In the genomic region with DNA sequence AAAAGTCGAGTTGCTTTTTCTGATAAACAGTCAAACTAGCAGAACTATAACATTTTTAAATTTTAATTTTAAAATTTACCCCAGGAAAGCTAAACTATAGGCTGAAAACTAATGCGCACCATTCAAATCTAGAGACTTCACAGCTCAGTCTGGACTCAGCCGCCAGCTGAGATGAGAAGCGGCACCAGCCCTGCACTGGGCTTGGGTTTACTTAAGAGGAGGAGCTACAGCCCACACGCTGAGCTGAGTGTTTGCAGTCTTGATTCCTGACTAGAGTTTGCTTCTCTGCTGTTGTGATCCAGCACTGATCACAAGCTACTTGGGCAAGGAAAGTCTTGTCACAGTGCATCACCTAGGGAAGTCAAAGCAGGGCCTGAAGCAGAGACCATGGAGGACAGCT, we compare ENCODE assay signal across 29 mouse cellular contexts. TPM values are rescaled to one million over a fixed set of nuclear protein-coding genes. Genes with fewer than 3 reads are reported as not detected.
DNase-seq lines count a peak whose midpoint lies in the region; ATAC-seq and TF ChIP-seq lines count a peak whose summit lies in the region.
"Had no signal": no experiment of that assay in that cellular context is flagged by ENCODE, and none has a peak within 500 bp of the region (broad histone marks: within the 10 kb centered on the region; RNA-seq: fewer than 3 reads in every experiment).

No protein-coding gene starts in this region.

- TF ChIP-seq EP300 in liver, postnatal 0 days (IDR thresholded peaks at IDR 0.05; ENCODE audit: low read depth), result no peak
- TF ChIP-seq EP300 in stomach, postnatal 0 days (optimal IDR thresholded peaks at IDR 0.05), result no peak

- peaks cover 44% of the 10 kb centered on the region for H3K36me3 ChIP-seq in liver, postnatal 0 days (replicated peaks; ENCODE audit: insufficient read depth, low read length)
- peaks cover 22% of the 10 kb centered on the region; the same call in 1 of the 2 replicates for H3K36me3 ChIP-seq in liver, embryonic 11.5 days (ENCODE audit: control insufficient read depth, insufficient read depth, low read length)
- peaks cover 73% of the 10 kb centered on the region for H3K36me3 ChIP-seq in megakaryocyte, embryonic 14.5 days (replicated peaks; ENCODE audit: low read length)
- H3K36me3 ChIP-seq in stomach, postnatal 0 days (ENCODE audit: control insufficient read depth, insufficient read depth, low read length), result peaks cover 17% of the 10 kb centered on the region; the same call in 1 of the 2 replicates

- no peak overlapping the region for H3K4me3 ChIP-seq in liver, postnatal 0 days (ENCODE audit: low read depth, low read length)
- no peak overlapping the region for H3K4me3 ChIP-seq in liver, embryonic 11.5 days (ENCODE audit: low read depth, low read length)
- peak overlapping the region; percentile 65 for H3K4me3 ChIP-seq in megakaryocyte, embryonic 14.5 days (replicated peaks)
- no peak overlapping the region for H3K4me3 ChIP-seq in stomach, postnatal 0 days (ENCODE audit: low read depth, low read length)
- H3K4me3 ChIP-seq: embryonic facial prominence, embryonic 13.5 days; embryonic facial prominence, embryonic 15.5 days; erythroblast, embryonic 14.5 days; forebrain, embryonic 10.5 days; forebrain, embryonic 12.5 days had no signal

- peak overlapping the region; percentile 85 for H3K4me2 ChIP-seq in liver, postnatal 0 days (ENCODE audit: low read depth, low read length)
- no peak overlapping the region for H3K4me2 ChIP-seq in liver, embryonic 11.5 days
- H3K4me2 ChIP-seq in stomach, postnatal 0 days (replicated peaks; ENCODE audit: low read depth), result no peak overlapping the region
- H3K4me2 ChIP-seq: embryonic facial prominence, embryonic 13.5 days; embryonic facial prominence, embryonic 15.5 days; forebrain, embryonic 12.5 days had no signal

- no peak for DNase-seq in liver, postnatal 0 days
- DNase-seq in liver, embryonic 11.5 days (ENCODE audit: low spot score), result no peak
- peak; percentile 58 for DNase-seq in stomach, postnatal 0 days (ENCODE audit: low spot score)
- no peak for DNase-seq in cerebellum, adult 18-20 months
- DNase-seq: adrenal gland, adult 8-10 months; adrenal gland, postnatal 14 days; adrenal gland, postnatal 36 days; B cell, adult 2 months; cerebellum, adult 11 months; cerebellum, adult 8-10 months; cerebellum, adult 9-11 months; cerebellum, postnatal 14 days; cerebellum, postnatal 36 days; embryo, embryonic 11 days had no signal

- no peak for TF ChIP-seq CTCF in liver, postnatal 0 days (IDR thresholded peaks at IDR 0.05; ENCODE audit: low read depth)
- TF ChIP-seq CTCF in stomach, postnatal 0 days (IDR thresholded peaks at IDR 0.05; ENCODE audit: low read depth), result no peak

- peak overlapping the region; percentile 1; the same call in 1 of the 2 replicates for H3K27ac ChIP-seq in liver, postnatal 0 days (ENCODE audit: low read depth)
- H3K27ac ChIP-seq in liver, embryonic 11.5 days (ENCODE audit: low read depth, low read length), result no peak overlapping the region
- no peak overlapping the region; the same call in 1 of the 2 replicates for H3K27ac ChIP-seq in stomach, postnatal 0 days (replicated peaks)
- H3K27ac ChIP-seq: embryonic facial prominence, embryonic 13.5 days; embryonic facial prominence, embryonic 15.5 days; forebrain, embryonic 10.5 days; forebrain, embryonic 12.5 days had no signal

- 69% methylated on average over 5 of the region's 5 CpGs for WGBS in liver, postnatal 0 days (ENCODE audit: insufficient replicate concordance)
- 81% methylated on average over 5 of the region's 5 CpGs for WGBS in liver, embryonic 11.5 days
- WGBS in stomach, postnatal 0 days, result 66% methylated on average over 5 of the region's 5 CpGs

- no peak for ATAC-seq in liver, postnatal 0 days
- ATAC-seq in liver, embryonic 11.5 days (replicated peaks; ENCODE audit: low FRiP score), result no peak
- ATAC-seq in megakaryocyte, adult 5-6 weeks (ENCODE audit: poor library complexity, severe bottlenecking), result no peak
- peak; percentile 56 for ATAC-seq in stomach, postnatal 0 days (ENCODE audit: low FRiP score, low TSS enrichment)
- ATAC-seq: activated CD4-positive, CD25-positive, alpha-beta regulatory T cell, adult 4 months; CD4-positive, CD25-positive, alpha-beta regulatory T cell, adult 4 months; forebrain, embryonic 14.5 days; forebrain, embryonic 16.5 days; Patski had no signal

- H3K4me1 ChIP-seq in liver, postnatal 0 days (ENCODE audit: insufficient read depth), result peaks cover 42% of the 10 kb centered on the region
- peaks cover 13% of the 10 kb centered on the region for H3K4me1 ChIP-seq in liver, embryonic 11.5 days (replicated peaks; ENCODE audit: control insufficient read depth, insufficient read depth, low read length)
- peaks cover 64% of the 10 kb centered on the region for H3K4me1 ChIP-seq in megakaryocyte, embryonic 14.5 days
- H3K4me1 ChIP-seq in stomach, postnatal 0 days (replicated peaks; ENCODE audit: control insufficient read depth, insufficient read depth), result no peaks in the 10 kb centered on the region

- no peak overlapping the region for H3K9ac ChIP-seq in liver, postnatal 0 days (replicated peaks)
- no peak overlapping the region for H3K9ac ChIP-seq in liver, embryonic 11.5 days (ENCODE audit: low read depth, low read length)
- H3K9ac ChIP-seq in stomach, postnatal 0 days (ENCODE audit: low read length), result no peak overlapping the region
- H3K9ac ChIP-seq: embryonic facial prominence, embryonic 13.5 days; embryonic facial prominence, embryonic 15.5 days; forebrain, embryonic 12.5 days had no signal

- no peaks in the 10 kb centered on the region for H3K27me3 ChIP-seq in liver, postnatal 0 days (ENCODE audit: insufficient read depth, low read length)
- no peaks in the 10 kb centered on the region for H3K27me3 ChIP-seq in liver, embryonic 11.5 days (replicated peaks; ENCODE audit: control insufficient read depth, insufficient read depth, low read length)
- no peaks in the 10 kb centered on the region for H3K27me3 ChIP-seq in megakaryocyte, embryonic 14.5 days (replicated peaks)
- no peaks in the 10 kb centered on the region for H3K27me3 ChIP-seq in stomach, postnatal 0 days (ENCODE audit: control insufficient read depth, insufficient read depth, low read length)
- H3K27me3 ChIP-seq: CH12.LX; embryonic facial prominence, embryonic 13.5 days; embryonic facial prominence, embryonic 15.5 days; forebrain, embryonic 12.5 days; Patski had no signal

- no peaks in the 10 kb centered on the region for H3K9me3 ChIP-seq in liver, postnatal 0 days (ENCODE audit: low read length)
- H3K9me3 ChIP-seq in liver, embryonic 11.5 days (ENCODE audit: control insufficient read depth, low read length), result no peaks in the 10 kb centered on the region
- H3K9me3 ChIP-seq in megakaryocyte, embryonic 14.5 days, result no peaks in the 10 kb centered on the region
- no peaks in the 10 kb centered on the region for H3K9me3 ChIP-seq in stomach, postnatal 0 days (ENCODE audit: control insufficient read depth, low read length)
- H3K9me3 ChIP-seq: embryonic facial prominence, embryonic 13.5 days; embryonic facial prominence, embryonic 15.5 days; forebrain, embryonic 10.5 days; forebrain, embryonic 12.5 days; G1E had no signal

RNA-seq across cellular contexts. Expression of a gene that starts 3.9 kb away (rescaled TPM):
- polyA plus RNA-seq in liver, postnatal 0 days (2015; fragmentation: Nextera tagmentation; extraction: Ambion mirVana), result 150 and 157 TPM in 2 replicates
- polyA plus RNA-seq in liver, embryonic 11.5 days (2014; fragmentation: Nextera tagmentation; extraction: Ambion mirVana), result 151 and 162 TPM in 2 replicates
- polyA plus RNA-seq in megakaryocyte, embryonic 14.5 days (2012; ENCODE audit: insufficient read depth, low replicate concordance), result 1.7 and 23.5 TPM in 2 replicates
- 118 and 139 TPM in 2 replicates for total RNA-seq in megakaryocyte, adult 5-6 weeks (2015)
- 221 and 235 TPM in 2 replicates for total RNA-seq in megakaryocyte, adult 5-6 weeks (2017)
- polyA plus RNA-seq in stomach, postnatal 0 days (2015; fragmentation: Nextera tagmentation; extraction: Ambion mirVana), result 351 and 372 TPM in 2 replicates

RNA-seq across cellular contexts. Expression of a gene that starts 6.1 kb away (rescaled TPM):
- polyA plus RNA-seq in liver, postnatal 0 days (2015; fragmentation: Nextera tagmentation; extraction: Ambion mirVana), result 15.0 and 15.6 TPM in 2 replicates
- 46.7 and 56.3 TPM in 2 replicates for polyA plus RNA-seq in liver, embryonic 11.5 days (2014; fragmentation: Nextera tagmentation; extraction: Ambion mirVana)
- polyA plus RNA-seq in megakaryocyte, embryonic 14.5 days (2012; ENCODE audit: insufficient read depth, low replicate concordance), result 0.81 and 18.7 TPM in 2 replicates
- total RNA-seq in megakaryocyte, adult 5-6 weeks (2015), result 19.9 and 27.3 TPM in 2 replicates
- 24.4 and 29.7 TPM in 2 replicates for total RNA-seq in megakaryocyte, adult 5-6 weeks (2017)
- 27.6 and 28.7 TPM in 2 replicates for polyA plus RNA-seq in stomach, postnatal 0 days (2015; fragmentation: Nextera tagmentation; extraction: Ambion mirVana)

RNA-seq across cellular contexts. Expression of a gene that starts 36.7 kb away (rescaled TPM):
- 6.2 and 7.1 TPM in 2 replicates for polyA plus RNA-seq in liver, postnatal 0 days (2015; fragmentation: Nextera tagmentation; extraction: Ambion mirVana)
- 1.0 and 1.1 TPM in 2 replicates for polyA plus RNA-seq in liver, embryonic 11.5 days (2014; fragmentation: Nextera tagmentation; extraction: Ambion mirVana)
- polyA plus RNA-seq in megakaryocyte, embryonic 14.5 days (2012; ENCODE audit: insufficient read depth, low replicate concordance), result 1.7 TPM in 1 of 2 replicates, not detected in the other
- total RNA-seq in megakaryocyte, adult 5-6 weeks (2015), result 2.3 and 2.5 TPM in 2 replicates
- 0.08 and 2.2 TPM in 2 replicates for total RNA-seq in megakaryocyte, adult 5-6 weeks (2017)
- 0.35 and 0.52 TPM in 2 replicates for polyA plus RNA-seq in stomach, postnatal 0 days (2015; fragmentation: Nextera tagmentation; extraction: Ambion mirVana)
- polyA plus RNA-seq: erythroblast, embryonic 14.5 days; G1E had no signal

RNA-seq across cellular contexts. Expression of a gene that starts 36.8 kb away (rescaled TPM):
- 4.5 and 6.2 TPM in 2 replicates for polyA plus RNA-seq in liver, postnatal 0 days (2015; fragmentation: Nextera tagmentation; extraction: Ambion mirVana)
- polyA plus RNA-seq in liver, embryonic 11.5 days (2014; fragmentation: Nextera tagmentation; extraction: Ambion mirVana), result 0.15 and 0.22 TPM in 2 replicates
- 0.13 TPM in 1 of 2 replicates, not detected in the other for polyA plus RNA-seq in megakaryocyte, embryonic 14.5 days (2012; ENCODE audit: insufficient read depth, low replicate concordance)
- 7.2 and 10.4 TPM in 2 replicates for total RNA-seq in megakaryocyte, adult 5-6 weeks (2015)
- 9.8 TPM in 2 replicates for total RNA-seq in megakaryocyte, adult 5-6 weeks (2017)
- polyA plus RNA-seq in stomach, postnatal 0 days (2015; fragmentation: Nextera tagmentation; extraction: Ambion mirVana), result 1.5 and 1.7 TPM in 2 replicates
- total RNA-seq: CH12.LX had no signal
- polyA plus RNA-seq: embryonic facial prominence, embryonic 11.5 days; erythroblast, embryonic 14.5 days; forebrain, embryonic 10.5 days; forebrain, embryonic 14.5 days; G1E had no signal
